Mouse (Mus musculus) spleen, adult 2 months (tissue): ENCODE results near the gene Selenom.

Source experiments
- CTCF ChIP-seq: fragments of 200-500 bp; IDR thresholded peaks from 2 replicates; pipeline ENCODE4 v1.5.1; 2011; ENCODE audit warnings: mild to moderate bottlenecking, inconsistent platforms; ENCODE audit not compliant: insufficient read depth, insufficient read length, insufficient replicate concordance; ENCODE audit errors: extremely low read depth
- POLR2A ChIP-seq: fragments of 200-500 bp; IDR thresholded peaks from 2 replicates; pipeline ENCODE4 v1.6.1; 2011; ENCODE audit warnings: low read depth, low read length, inconsistent platforms

DNA sequence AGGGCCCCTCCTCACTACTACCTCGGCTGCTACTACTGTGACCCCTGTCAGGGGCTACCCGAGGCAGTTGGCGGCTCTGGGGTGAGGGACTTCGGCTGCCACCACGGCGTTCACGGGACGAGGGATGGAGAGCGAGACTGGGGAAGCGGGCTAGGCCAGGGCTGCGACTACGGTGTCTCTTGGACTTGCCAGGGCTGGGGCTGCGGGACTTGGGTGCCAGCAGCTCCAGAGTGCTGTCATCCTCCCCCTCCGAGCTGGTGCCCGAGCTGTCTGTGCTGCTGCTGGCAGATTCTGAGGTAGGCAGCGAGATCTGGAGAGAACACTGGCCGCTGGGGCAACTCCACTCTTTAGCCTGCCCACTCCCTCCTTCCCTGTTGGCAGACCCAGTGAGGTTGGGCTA, 19.6 kb upstream of the Selenom start:
- TF ChIP-seq CTCF (no peak), POLR2A (no peak)
